Mouse (Mus musculus) erythroblast, embryonic 14.5 days (primary cell): ENCODE measurements around the gene Agmo.

Experiments
- GATA1 ChIP-seq: IDR thresholded peaks from 2 replicates; pipeline ENCODE4 v1.6.1; 2012; ENCODE audit warnings: low read length, inconsistent platforms, mixed read lengths
- TAL1 ChIP-seq: IDR thresholded peaks from 3 replicates; pipeline ENCODE4 v1.6.1; 2012; ENCODE audit warnings: low read length, inconsistent platforms, mixed read lengths

DNA sequence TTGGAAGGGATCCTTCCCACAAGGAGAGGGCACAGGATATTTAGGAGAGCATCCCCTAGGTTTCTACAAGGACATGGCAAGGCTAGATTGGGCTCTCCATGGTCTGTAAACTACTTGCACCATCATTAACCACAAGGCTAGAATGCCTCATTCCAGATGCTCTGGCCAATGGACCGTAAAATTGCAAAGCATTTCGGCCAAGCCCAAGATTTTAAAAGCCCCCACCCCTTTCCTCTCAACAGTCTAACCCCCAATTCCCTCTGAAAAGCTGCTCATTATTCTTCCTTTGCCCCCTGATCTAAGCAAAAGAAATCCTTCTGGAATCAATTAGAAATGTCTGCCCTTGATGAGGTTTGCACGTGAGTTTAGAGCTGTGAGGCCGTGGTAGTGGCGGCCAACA lies 185.3 kb downstream of the Agmo start:
- TF ChIP-seq GATA1 = no peak
- no peak for TF ChIP-seq TAL1
